Mouse (Mus musculus): Measurements from ENCODE around the gene Camk1. TPM values are rescaled to one million over a fixed set of nuclear protein-coding genes. Genes with fewer than 3 reads are reported as not detected.
A peak's percentile ranks its signal among the peaks of the same experiment; 100 is the strongest.

Gene Camk1
- total RNA-seq (2021): 10 to 100 TPM; 39.3 to 39.5 TPM
- long read RNA-seq, experiment 1, transcript Camk1-201 (12 exons, 1,496 nt): major isoform, 65 of 71 reads
- long read RNA-seq, experiment 1, partial matches to known transcripts: 2 of 71 reads
- long read RNA-seq, experiment 1, other reads (novel, unspliced or antisense): 4 of 71 reads
- long read RNA-seq, experiment 2, transcript Camk1-201 (12 exons, 1,496 nt): major isoform, 66 of 76 reads
- long read RNA-seq, experiment 2, partial matches to known transcripts: 7 of 76 reads
- long read RNA-seq, experiment 2, other reads (novel, unspliced or antisense): 3 of 76 reads

DNA sequence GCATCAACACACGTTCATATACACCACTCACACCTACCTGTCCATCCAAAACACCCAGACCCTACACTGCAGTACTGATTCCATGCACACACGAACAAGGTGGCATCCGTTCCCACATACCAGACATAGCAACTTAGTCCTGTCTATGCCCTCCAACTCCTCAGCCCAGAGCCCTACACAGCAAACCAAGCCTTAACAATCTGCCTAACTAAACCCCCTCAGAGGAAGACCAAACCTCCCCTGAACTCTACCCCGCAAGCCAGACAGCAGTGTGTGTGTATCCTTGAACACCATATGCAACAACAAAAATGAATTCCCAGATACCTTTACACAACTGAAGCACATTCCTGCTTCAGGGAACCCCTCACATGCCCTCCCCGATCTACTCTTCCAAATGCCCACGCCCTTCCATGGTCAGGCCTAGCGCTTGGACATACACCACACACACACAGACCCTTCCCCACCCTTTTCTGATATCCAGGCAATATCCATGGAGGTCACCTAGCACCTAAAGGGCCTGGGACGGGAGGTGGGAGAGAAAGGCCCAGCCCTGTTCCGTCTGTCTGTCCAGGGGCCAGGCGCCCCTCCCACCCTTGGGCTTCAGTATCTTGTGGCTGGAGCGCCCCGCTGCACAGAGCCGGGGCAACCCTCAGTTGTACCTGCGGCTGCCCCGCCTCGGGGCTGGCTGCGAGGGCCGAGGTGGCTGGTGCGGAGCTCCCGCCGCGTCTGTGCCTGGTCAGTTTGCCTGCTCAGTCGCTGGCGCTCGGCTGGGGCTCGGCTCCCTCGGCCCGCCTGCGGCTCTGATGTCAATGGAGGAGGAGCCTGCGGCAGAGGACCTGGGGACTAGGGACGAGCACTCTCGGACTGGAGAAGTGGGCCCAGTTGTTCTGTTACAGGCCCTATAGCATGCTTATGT is at the start of gene Camk1:
Camk1 (minus strand) TSS at position 808 of the 916 bp plus-strand sequence.
- peak; percentile 93 for DNase-seq

DNA sequence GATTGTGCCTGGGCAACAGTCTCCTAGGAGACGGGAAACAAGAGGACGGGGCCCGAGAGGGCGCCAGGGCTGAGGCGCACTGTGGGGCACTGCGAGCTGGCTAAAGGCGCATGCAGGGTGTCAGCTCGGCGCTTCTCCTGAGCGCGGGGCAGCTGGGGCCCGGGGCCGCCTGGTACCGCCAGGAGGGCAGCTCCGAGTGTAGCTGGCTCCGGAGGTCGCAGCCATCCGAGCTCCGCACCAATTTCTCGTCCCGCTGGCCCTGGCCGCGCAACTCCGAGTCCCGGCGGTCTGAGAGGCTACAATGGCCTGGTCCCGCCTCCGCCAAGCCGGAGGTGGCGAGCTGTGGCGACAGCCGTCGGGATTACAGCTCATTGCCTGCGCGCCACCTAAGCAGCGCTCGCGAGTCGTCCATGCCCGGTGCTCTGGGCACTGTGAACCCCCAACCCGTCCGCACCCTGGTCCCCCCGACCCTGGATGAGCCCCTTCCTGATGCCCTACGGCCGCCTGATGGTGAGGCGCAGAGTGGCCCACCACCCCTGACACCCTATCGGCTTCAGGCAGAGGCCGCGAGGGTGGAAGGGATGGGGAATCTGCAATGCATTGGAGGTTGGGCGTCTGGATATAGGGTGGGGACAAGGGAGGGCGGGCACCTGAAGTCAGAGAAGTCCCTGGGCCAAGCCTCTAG is 48.7 kb upstream of the Camk1 start:
- intact Hi-C loops (cut with DNase I): no loop called here
- DNase-seq: peak; percentile 57

More for the DNA sequence above, at the start of gene Camk1:
- intact Hi-C loops (cut with DNase I): loop anchor here (2.0 kb wide), 1 partner anchor 33 kb away; the partner anchor contains the start of gene Tada3
- Histone ChIP-seq H3K4me3 (peak within 1 kb of the TSS; percentile 97), H3K27ac (peak within 1 kb of the TSS; percentile 93)
- TF ChIP-seq CTCF (IDR thresholded peaks at IDR 0.05): no peak

DNA sequence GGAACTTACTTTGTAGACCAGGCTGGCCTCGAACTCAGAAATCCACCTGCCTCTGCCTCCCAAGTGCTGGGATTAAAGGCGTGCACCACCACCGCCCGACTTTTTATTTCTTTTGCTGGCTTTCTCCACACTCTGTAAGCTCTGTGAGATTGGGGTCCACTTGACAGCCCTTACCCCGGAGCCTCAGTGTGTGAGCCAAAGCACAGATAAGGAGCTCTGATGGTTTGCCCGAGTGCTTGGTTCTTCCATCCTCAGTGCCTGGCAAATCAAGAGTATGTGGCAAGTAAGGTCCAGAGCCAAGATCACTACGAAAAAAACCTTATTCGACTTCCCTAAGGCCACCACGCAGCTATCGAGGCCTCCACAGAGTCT is 48.2 kb upstream of the Camk1 start:
- Histone ChIP-seq H3K4me3 (peak overlapping the region; percentile 75), H3K27ac (peak overlapping the region; percentile 64)
- no peak for DNase-seq
- TF ChIP-seq CTCF (IDR thresholded peaks at IDR 0.05): no peak
- intact Hi-C loops (cut with DNase I): no loop called here

More for the DNA sequence above, 48.7 kb upstream of the Camk1 start:
- Histone ChIP-seq H3K27ac (peak overlapping the region; percentile 64), H3K4me3 (peak overlapping the region; percentile 75)
- TF ChIP-seq CTCF (IDR thresholded peaks at IDR 0.05): no peak

DNA sequence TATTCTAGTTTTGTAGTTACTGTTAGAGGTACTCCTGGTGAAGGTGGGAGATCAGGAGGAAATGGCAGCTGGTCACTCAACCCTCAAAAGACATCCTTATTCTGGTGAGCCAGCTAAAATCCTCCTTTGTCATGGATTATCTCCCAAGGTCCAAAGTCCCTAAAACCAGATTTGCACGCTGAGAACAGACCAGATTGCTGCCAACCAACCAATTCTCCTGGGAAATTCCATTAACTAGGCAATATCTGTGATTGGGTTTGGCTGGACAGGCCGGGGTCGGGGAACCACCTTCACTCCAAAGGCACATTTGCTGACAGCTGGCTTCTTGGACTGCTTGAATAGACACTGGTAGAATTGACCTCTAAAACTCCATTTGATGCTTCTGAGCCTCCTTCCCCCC is 46.9 kb upstream of the Camk1 start:
- no peak for DNase-seq
- no peak for TF ChIP-seq CTCF (IDR thresholded peaks at IDR 0.05)
- Histone ChIP-seq H3K27ac (no peak overlapping the region), H3K4me3 (no peak overlapping the region)
- intact Hi-C loops (cut with DNase I): no loop called here

DNA sequence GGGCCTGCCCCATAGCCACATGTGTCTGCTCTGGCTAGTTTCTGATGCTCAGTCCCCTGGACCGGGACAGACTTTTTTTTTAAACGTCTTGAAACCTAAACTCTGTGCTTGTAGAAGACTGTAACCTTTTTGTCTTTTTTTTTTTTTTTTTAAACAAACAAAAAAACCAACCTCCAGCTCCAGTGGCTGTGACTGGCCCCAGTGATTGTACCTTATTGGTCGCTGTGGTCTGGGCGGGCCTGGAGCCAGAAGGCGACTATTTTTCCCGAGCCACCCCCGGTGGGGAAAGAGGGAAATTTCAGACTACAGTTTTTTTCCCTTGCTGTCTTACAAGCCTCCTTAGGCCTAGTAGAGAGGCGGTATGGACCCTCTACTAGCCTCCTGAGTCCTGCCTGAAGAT is 45.2 kb upstream of the Camk1 start, which contains the start of gene Ttll3:
Ttll3 (plus strand) TSS at position 301 of the 400 bp plus-strand sequence.
- DNase-seq: no peak
- no peak for TF ChIP-seq CTCF (IDR thresholded peaks at IDR 0.05)
- no peak within 1 kb of the TSS for H3K4me3 ChIP-seq
- H3K27ac ChIP-seq: no peak within 1 kb of the TSS
- intact Hi-C loops (cut with DNase I): no loop called here

DNA sequence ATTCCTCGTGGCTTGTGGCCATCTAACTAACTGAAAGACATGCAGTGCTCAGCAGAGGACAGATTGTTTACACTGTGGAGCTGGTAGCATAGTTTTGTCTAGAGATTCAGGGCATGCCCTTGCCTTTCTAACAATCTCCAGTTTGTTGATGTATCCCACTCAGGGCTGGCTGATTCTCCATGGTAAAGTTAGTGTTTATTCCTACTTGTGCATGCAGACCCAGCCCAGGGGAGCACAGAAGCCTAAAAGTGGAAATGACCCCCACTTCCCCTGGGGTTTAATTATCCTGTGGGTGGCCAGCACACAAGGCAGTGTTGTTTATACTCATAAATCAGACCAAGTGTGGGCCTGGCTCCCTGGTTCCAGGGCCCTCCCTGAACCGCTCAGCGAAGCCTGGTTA is 42.2 kb upstream of the Camk1 start:
- Histone ChIP-seq H3K27ac (no peak overlapping the region), H3K4me3 (no peak overlapping the region)
- intact Hi-C loops (cut with DNase I): no loop called here
- no peak for DNase-seq
- TF ChIP-seq CTCF (IDR thresholded peaks at IDR 0.05): no peak

DNA sequence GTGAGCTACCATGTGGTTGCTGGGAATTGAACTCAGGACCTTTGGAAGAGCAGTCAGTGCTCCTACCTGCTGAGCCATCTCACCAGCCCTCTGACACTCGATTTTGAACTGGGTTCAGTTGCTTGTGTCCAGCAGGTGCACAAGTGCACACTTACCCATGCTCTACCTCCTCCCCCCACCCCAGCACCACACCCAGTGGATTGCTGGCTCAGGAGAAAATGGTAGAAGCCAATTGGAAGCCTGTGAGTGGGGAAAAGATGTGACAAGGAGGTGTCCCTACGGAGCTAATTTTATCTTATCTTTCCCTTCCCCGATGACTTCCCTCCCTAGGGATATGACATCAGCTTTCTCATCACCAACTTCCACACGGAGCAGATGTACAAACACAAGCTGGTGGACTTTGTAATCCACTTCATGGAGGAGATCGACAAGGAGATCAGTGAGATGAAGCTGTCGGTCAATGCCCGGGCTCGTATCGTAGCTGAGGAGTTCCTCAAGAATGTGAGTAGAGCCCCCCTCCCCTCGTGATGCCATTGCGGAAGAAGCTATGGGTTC is 41.5 kb upstream of the Camk1 start:
- intact Hi-C loops (cut with DNase I): no loop called here
- TF ChIP-seq CTCF (IDR thresholded peaks at IDR 0.05): no peak
- Histone ChIP-seq H3K4me3 (no peak overlapping the region), H3K27ac (no peak overlapping the region)
- DNase-seq: no peak

- intact Hi-C loops (cut with DNase I): no loop called here
- no peak for TF ChIP-seq CTCF (IDR thresholded peaks at IDR 0.05)
Observed at GRCm38 (mm10) chr6:113384351-113384927, 40.7 kb upstream of the Camk1 start.

GRCm38 (mm10) chr6:113380480-113380879 is 36.7 kb upstream of the Camk1 start:
- TF ChIP-seq CTCF (IDR thresholded peaks at IDR 0.05): no peak
- intact Hi-C loops (cut with DNase I): no loop called here
- H3K4me3 ChIP-seq: no peak overlapping the region
- H3K27ac ChIP-seq: no peak overlapping the region
- no peak for DNase-seq

More at GRCm38 (mm10) chr6:113384351-113384927, 40.7 kb upstream of the Camk1 start:
- DNase-seq: no peak
- Histone ChIP-seq H3K27ac (no peak overlapping the region), H3K4me3 (no peak overlapping the region)

DNA sequence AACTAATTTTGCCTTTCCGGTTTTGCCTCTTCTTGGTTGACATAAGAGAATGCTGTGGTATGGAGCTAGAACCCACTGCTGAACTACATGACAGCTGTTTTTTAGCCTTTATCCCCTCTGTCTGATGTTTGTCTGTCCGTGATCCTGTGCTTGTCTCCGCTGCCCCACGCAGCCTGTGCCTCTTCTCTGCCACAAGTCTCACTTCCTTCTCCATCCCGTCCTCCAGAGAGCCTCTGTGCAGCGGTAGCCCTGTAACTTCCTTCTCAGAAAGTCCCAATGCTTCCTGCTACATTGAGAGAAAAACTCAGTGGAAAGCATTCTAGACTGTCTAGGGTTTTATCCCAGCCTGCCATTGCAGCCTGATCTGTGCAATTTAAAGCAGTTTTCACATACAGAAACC is 35.5 kb upstream of the Camk1 start:
- Histone ChIP-seq H3K27ac (peak overlapping the region; percentile 99; the same call in 1 of the 2 replicates), H3K4me3 (peak overlapping the region; percentile 72)
- no peak for TF ChIP-seq CTCF (IDR thresholded peaks at IDR 0.05)
- DNase-seq: no peak
- intact Hi-C loops (cut with DNase I): no loop called here

DNA sequence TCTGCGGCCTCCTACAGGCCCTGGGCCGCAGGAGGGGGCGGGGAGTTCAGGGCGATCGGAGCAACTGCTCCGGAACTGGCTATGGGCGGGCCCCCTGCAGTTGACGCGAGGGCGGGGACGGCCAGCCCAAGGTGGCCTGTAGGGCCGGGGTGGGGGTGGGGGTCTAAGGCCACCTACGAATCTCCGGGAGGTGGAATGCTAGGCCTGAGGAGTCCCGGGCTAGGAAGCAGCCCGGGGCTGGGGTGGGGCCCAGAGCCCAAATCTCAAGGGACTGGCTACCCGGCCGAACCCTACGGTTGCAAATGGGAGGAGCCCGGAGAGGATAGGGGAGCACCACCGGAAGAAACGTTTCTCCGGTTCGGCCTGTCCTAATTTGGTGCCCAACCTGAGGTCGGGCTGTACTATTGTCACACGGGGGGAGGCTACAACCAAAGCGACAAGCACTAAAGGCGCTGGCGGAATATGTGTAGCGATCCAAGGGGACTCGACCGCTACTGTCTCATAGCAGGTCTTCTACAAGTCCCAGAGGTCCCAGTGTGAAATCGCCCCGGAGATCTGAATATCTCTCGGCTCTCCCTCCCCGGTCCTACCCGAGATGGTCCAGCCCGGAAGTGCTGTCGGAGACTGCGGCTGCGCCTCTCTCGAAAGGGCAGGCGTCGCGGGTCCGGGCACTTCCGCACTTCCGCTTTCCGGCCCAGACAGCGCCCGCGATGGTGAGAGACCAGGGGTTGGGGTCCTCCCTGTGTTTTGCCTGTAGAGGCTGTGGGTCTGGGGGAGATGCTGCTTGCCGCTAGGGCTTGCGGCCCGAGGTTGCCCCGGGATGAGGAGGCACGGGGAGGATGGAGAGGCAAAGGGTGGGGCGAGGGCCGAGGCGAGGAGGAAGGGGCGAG is 34.0 kb upstream of the Camk1 start, which contains the start of the genes Tada3 and Arpc4:
Tada3 (minus strand) TSS at position 388 of the 890 bp plus-strand sequence.
Arpc4 (plus strand) TSS at position 620 of the 890 bp plus-strand sequence.
- peak; percentile 28 for TF ChIP-seq CTCF (IDR thresholded peaks at IDR 0.05)
- peak within 1 kb of the TSS; percentile 72 for H3K4me3 ChIP-seq
- peak; percentile 95 for DNase-seq
- peak within 1 kb of the TSS; percentile 99 for H3K27ac ChIP-seq
- intact Hi-C loops (cut with DNase I): loop anchor here (2.0 kb wide), 2 partner anchors 35 to 49 kb away; partner anchors contain the start of gene Camk1
